Mouse (Mus musculus) lung, postnatal 0 days (tissue): ENCODE measurements around the gene Syde2. TPM values are rescaled to one million over a fixed set of nuclear protein-coding genes. Genes with fewer than 3 reads are reported as not detected.

ENCODE experiments used
- ATAC-seq: fragments of 200-750 bp; cut with Nextera tagmentation; 2 replicates; pipeline ENCODE4 v1.8.0; 2017; ENCODE audit warnings: moderate library complexity
- DNase-seq: peaks from one replicate; pipeline ENCODE4 v3.0.0-alpha.2; 2016; ENCODE audit warnings: low spot score
- H3K27ac ChIP-seq: fragments of 300-500 bp; sonication (generic); 2 replicates; pipeline ENCODE4 v1.5.1; 2014; ENCODE audit warnings: antibody characterized with exemption, mild to moderate bottlenecking, low read length, mixed read lengths
- H3K27me3 ChIP-seq: fragments of 300-500 bp; sonication (generic); replicated peaks from 2 replicates; pipeline ENCODE4 v1.6.1; 2014; ENCODE audit warnings: low read length, mixed read lengths; ENCODE audit not compliant: insufficient read depth
- H3K36me3 ChIP-seq: fragments of 300-500 bp; sonication (generic); 2 replicates; pipeline ENCODE4 v1.6.1; 2014; ENCODE audit warnings: low read length, mixed read lengths; ENCODE audit not compliant: insufficient read depth
- H3K4me1 ChIP-seq: fragments of 300-500 bp; sonication (generic); 2 replicates; pipeline ENCODE4 v1.6.1; 2014; ENCODE audit warnings: antibody characterized with exemption, low read depth, low read length, mixed read lengths; ENCODE audit not compliant: insufficient read depth
- H3K4me2 ChIP-seq: fragments of 300-500 bp; sonication (generic); replicated peaks from 2 replicates; pipeline ENCODE4 v1.6.1; 2014; ENCODE audit warnings: low read depth, mild to moderate bottlenecking, low read length, moderate library complexity, mixed read lengths
- H3K4me3 ChIP-seq: fragments of 300-500 bp; sonication (generic); 2 replicates; pipeline ENCODE4 v1.5.1; 2014; ENCODE audit warnings: low read depth, low read length
- H3K9ac ChIP-seq: fragments of 300-500 bp; sonication (generic); replicated peaks from 2 replicates; pipeline ENCODE4 v1.6.1; 2014; ENCODE audit warnings: low read depth, mild to moderate bottlenecking
- H3K9me3 ChIP-seq: fragments of 300-500 bp; sonication (generic); 2 replicates; pipeline ENCODE4 v1.6.1; 2016; ENCODE audit warnings: low read length, mixed read lengths
- CTCF ChIP-seq: IDR thresholded peaks from 2 replicates; pipeline ENCODE4 v1.5.1; 2016; ENCODE audit warnings: antibody characterized with exemption, mild to moderate bottlenecking
- EP300 ChIP-seq: IDR thresholded peaks from 2 replicates; pipeline ENCODE4 v1.6.1; 2016; ENCODE audit warnings: antibody characterized with exemption, mild to moderate bottlenecking, control low read depth
- WGBS: fragments of 180-500 bp; shearing (Covaris S2); extraction: QIAGEN DNeasy Blood & Tissue Kit; methylation state at CpG from one replicate; pipeline ENCODE4 v1.1.7; 2014; 5-methylcytosine and 5-hydroxymethylcytosine counted together
- polyA plus RNA-seq: library from polyadenylated mRNA; unstranded; fragments of >200 nt; fragmentation: Nextera tagmentation; extraction: Ambion mirVana; gene quantifications from 2 replicates; pipeline ENCODE4 v1.2.1, GENCODE M21; 2015

Gene Syde2
- polyA plus RNA-seq, 1 experiment from 2014 or later = 3.1 TPM

GRCm38 (mm10) chr3:145985333-145985925, 2.2 kb upstream of the Syde2 start:
- H3K4me3 ChIP-seq = no peak overlapping the region
- ATAC-seq (peak; percentile 13), DNase-seq (peak; percentile 93)
- no peaks in the 10 kb centered on the region for H3K9me3 ChIP-seq
- WGBS = 27% methylated on average over 7 of the region's 7 CpGs
- H3K27me3 ChIP-seq = no peaks in the 10 kb centered on the region
- H3K4me2 ChIP-seq = no peak overlapping the region; the same call in 1 of the 2 replicates
- peaks cover 3% of the 10 kb centered on the region; the same call in 1 of the 2 replicates for H3K4me1 ChIP-seq
- H3K27ac ChIP-seq = peak overlapping the region; percentile 75
- H3K9ac ChIP-seq = no peak overlapping the region
- H3K36me3 ChIP-seq = no peaks in the 10 kb centered on the region
- TF ChIP-seq EP300 (peak; percentile 85; the same call in 1 of the 2 replicates), CTCF (no peak)

GRCm38 (mm10) chr3:145986317-145987001, 1.2 kb upstream of the Syde2 start:
- DNase-seq (no peak), ATAC-seq (no peak)
- Histone ChIP-seq H3K9me3 (no peaks in the 10 kb centered on the region), H3K4me3 (0 out of 2 replicates have a peak overlapping the region, but pooled peaks have one; percentile 69), H3K4me1 (peaks cover 3% of the 10 kb centered on the region; the same call in 1 of the 2 replicates), H3K4me2 (peak overlapping the region; percentile 85; the same call in 1 of the 2 replicates), H3K9ac (no peak overlapping the region), H3K27ac (peak overlapping the region; percentile 98), H3K27me3 (no peaks in the 10 kb centered on the region), H3K36me3 (no peaks in the 10 kb centered on the region)
- TF ChIP-seq CTCF (no peak), EP300 (no peak)
- WGBS = 41% methylated on average over 6 of the region's 6 CpGs

- no peaks in the 10 kb centered on the region for H3K27me3 ChIP-seq
- peak; percentile 94 for DNase-seq
- peaks cover 3% of the 10 kb centered on the region; the same call in 1 of the 2 replicates for H3K4me1 ChIP-seq
- H3K4me3 ChIP-seq = peak overlapping the region; percentile 69
- peak; percentile 86 for ATAC-seq
- H3K36me3 ChIP-seq = no peaks in the 10 kb centered on the region
- no peaks in the 10 kb centered on the region for H3K9me3 ChIP-seq
- H3K4me2 ChIP-seq = peak overlapping the region; percentile 85
- WGBS = 3% methylated on average over 54 of the region's 101 CpGs
- peak overlapping the region; percentile 98 for H3K27ac ChIP-seq
- TF ChIP-seq CTCF (no peak), EP300 (no peak)
- H3K9ac ChIP-seq = peak overlapping the region; percentile 66
Observed at GRCm38 (mm10) chr3:145987970-145988683, 457 bp downstream of the Syde2 start.

- ATAC-seq (no peak), DNase-seq (no peak)
- TF ChIP-seq EP300 (no peak), CTCF (no peak)
- peak overlapping the region; percentile 98 for H3K27ac ChIP-seq
- H3K4me2 ChIP-seq = peak overlapping the region; percentile 85
- WGBS = under 1% methylated on average over 45 of the region's 45 CpGs
- no peaks in the 10 kb centered on the region for H3K9me3 ChIP-seq
- peaks cover 6% of the 10 kb centered on the region; the same call in 1 of the 2 replicates for H3K4me1 ChIP-seq
- H3K27me3 ChIP-seq = no peaks in the 10 kb centered on the region
- peak overlapping the region; percentile 56 for H3K9ac ChIP-seq
- peak overlapping the region; percentile 69 for H3K4me3 ChIP-seq
- H3K36me3 ChIP-seq = no peaks in the 10 kb centered on the region
Observed at GRCm38 (mm10) chr3:145988684-145989575, 1.3 kb downstream of the Syde2 start.

GRCm38 (mm10) chr3:145989576-145990081, 2.0 kb downstream of the Syde2 start:
- Histone ChIP-seq H3K4me2 (peak overlapping the region; percentile 85), H3K4me1 (peaks cover 6% of the 10 kb centered on the region; the same call in 1 of the 2 replicates), H3K27me3 (no peaks in the 10 kb centered on the region), H3K36me3 (no peaks in the 10 kb centered on the region), H3K27ac (peak overlapping the region; percentile 98; the same call in 1 of the 2 replicates), H3K9me3 (no peaks in the 10 kb centered on the region), H3K4me3 (peak overlapping the region; percentile 69), H3K9ac (peak overlapping the region; percentile 56)
- peak; percentile 65 for DNase-seq
- no peak for ATAC-seq
- 17% methylated on average over 11 of the region's 11 CpGs for WGBS
- 0 out of 2 replicates have a peak, but pooled peaks have one; percentile 10 for TF ChIP-seq CTCF
- no peak for TF ChIP-seq EP300
